Mouse (Mus musculus): ENCODE data around the gene Il12a.
"Not testable (repeated sequence)": the region's sequence is repeated elsewhere in the genome, so short reads cannot be mapped to it uniquely, and the experiment has no call there.

Il12a gene

GRCm38 (mm10) chr3:68741955-68742354 is 51.5 kb downstream of the Il12a start:
- no peak for DNase-seq (ENCODE audit: low read depth in 2 of 2, low spot score in 2 of 2)

- no peak for DNase-seq (ENCODE audit: low read depth in 2 of 2, low spot score in 2 of 2)
These were observed 52.5 kb downstream of the Il12a start for GRCm38 (mm10) chr3:68742718-68743471.

- DNase-seq (ENCODE audit: low read depth in 2 of 2, low spot score in 2 of 2): no peak
These were observed 53.0 kb downstream of the Il12a start for GRCm38 (mm10) chr3:68743472-68743732.

- no peak for DNase-seq (ENCODE audit: low read depth in 2 of 2, low spot score in 2 of 2)
These were observed 53.7 kb downstream of the Il12a start for GRCm38 (mm10) chr3:68744162-68744561.

- DNase-seq (ENCODE audit: low read depth in 2 of 2, low spot score in 2 of 2): no peak
These were observed 54.6 kb downstream of the Il12a start for GRCm38 (mm10) chr3:68745033-68745432.

- not testable (repeated sequence) for DNase-seq (ENCODE audit: low read depth in 2 of 2, low spot score in 2 of 2)
These were observed 55.8 kb downstream of the Il12a start for GRCm38 (mm10) chr3:68746282-68746681.
